ENCODE assay signal across 11 mouse cellular contexts in the genomic region with DNA sequence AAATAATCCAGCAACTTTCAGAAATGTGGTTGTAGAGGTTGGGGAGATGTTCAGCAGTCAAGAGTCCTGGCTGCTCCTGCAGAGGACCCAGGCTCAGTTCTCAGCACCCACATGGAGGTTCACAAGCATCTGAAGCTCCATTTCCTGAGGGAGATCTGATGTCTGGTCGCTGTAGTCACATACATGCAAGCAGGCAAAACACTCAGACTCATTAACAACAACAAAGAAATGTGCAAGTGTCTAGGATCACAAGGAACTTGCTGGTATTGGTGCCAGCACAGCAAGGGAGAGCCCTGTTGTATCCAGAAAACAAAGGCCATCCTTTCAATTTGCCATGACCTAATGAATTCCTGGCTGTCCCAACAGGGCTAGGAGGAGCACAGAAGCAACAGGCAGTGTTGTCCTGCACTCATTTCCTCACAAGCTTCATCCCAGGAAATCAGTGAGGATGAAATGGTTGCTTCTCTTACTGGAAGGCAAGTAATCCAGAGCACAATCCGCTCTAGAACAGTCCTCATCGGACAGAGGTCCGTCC. TPM values are rescaled to one million over a fixed set of nuclear protein-coding genes. Genes with fewer than 3 reads are reported as not detected.
DNase-seq lines count a peak whose midpoint lies in the region; ATAC-seq and TF ChIP-seq lines count a peak whose summit lies in the region.
"Had no signal": no experiment of that assay in that cellular context is flagged by ENCODE, and none has a peak within 500 bp of the region (broad histone marks: within the 10 kb centered on the region; RNA-seq: fewer than 3 reads in every experiment).

No protein-coding gene starts in this region.

- DNase-seq in heart, adult 9 months (ENCODE audit: low spot score in 2 of 2) = no peak
- DNase-seq in layer of hippocampus, adult 9-11 months = peak; percentile 57
- no peak for DNase-seq in layer of hippocampus, adult 9-10 months (ENCODE audit: low spot score)
- no peak for DNase-seq in thymus, adult 2 months

- peak overlapping the region; percentile 53 for H3K9ac ChIP-seq in heart, embryonic 11.5 days (ENCODE audit: low read depth, low read length)
- H3K9ac ChIP-seq: kidney, embryonic 15.5 days; limb, embryonic 12.5 days had no signal

- H3K27me3 ChIP-seq in heart, embryonic 11.5 days (ENCODE audit: control insufficient read depth, insufficient read depth, low read length) = no peaks in the 10 kb centered on the region
- H3K27me3 ChIP-seq in E14TG2a.4 (ENCODE audit: insufficient read depth, low read length) = no peaks in the 10 kb centered on the region
- H3K27me3 ChIP-seq in thymus, adult 2 months (ENCODE audit: control insufficient read depth, insufficient read depth, low read length) = no peaks in the 10 kb centered on the region
- H3K27me3 ChIP-seq: kidney, embryonic 15.5 days; limb, embryonic 12.5 days had no signal

- no peak for ATAC-seq in heart, embryonic 11.5 days (replicated peaks; ENCODE audit: insufficient number of reproducible peaks, low FRiP score, low TSS enrichment)
- no peak for ATAC-seq in monocyte, adult 5-6 weeks (replicated peaks; ENCODE audit: insufficient number of reproducible peaks, low FRiP score, low TSS enrichment, poor library complexity, severe bottlenecking)
- ATAC-seq: lung, postnatal 0 days had no signal

- H3K4me2 ChIP-seq in heart, embryonic 11.5 days = peak overlapping the region; percentile 60
- H3K4me2 ChIP-seq: kidney, embryonic 15.5 days; limb, embryonic 12.5 days had no signal

- WGBS in heart, embryonic 11.5 days (ENCODE audit: insufficient replicate concordance) = 83% methylated on average over 4 of the region's 4 CpGs
- WGBS in thymus, adult 2 months = 95% methylated on average over 4 of the region's 4 CpGs

- peak overlapping the region; percentile 78 for H3K27ac ChIP-seq in heart, embryonic 11.5 days (ENCODE audit: low read depth, low read length)
- H3K27ac ChIP-seq in cortical plate, adult 2 months (ENCODE audit: insufficient read depth, low read length) = peak overlapping the region; percentile 74
- H3K27ac ChIP-seq in thymus, adult 2 months (ENCODE audit: control insufficient read depth, insufficient read depth, low read length) = no peak overlapping the region
- H3K27ac ChIP-seq: kidney, embryonic 15.5 days; limb, embryonic 12.5 days had no signal

- H3K4me3 ChIP-seq in heart, embryonic 11.5 days (ENCODE audit: low read depth, low read length) = peak overlapping the region; percentile 14
- peak overlapping the region; percentile 35 for H3K4me3 ChIP-seq in E14TG2a.4 (replicated peaks; ENCODE audit: low read length)
- H3K4me3 ChIP-seq in cortical plate, adult 2 months (ENCODE audit: insufficient read depth, low read length) = peak overlapping the region; percentile 53; the same call in 1 of the 2 replicates
- no peak overlapping the region for H3K4me3 ChIP-seq in thymus, adult 2 months (ENCODE audit: control insufficient read depth, insufficient read depth, low read length)
- H3K4me3 ChIP-seq: kidney, embryonic 15.5 days; limb, embryonic 12.5 days had no signal

- peaks cover 28% of the 10 kb centered on the region for H3K4me1 ChIP-seq in heart, embryonic 11.5 days (ENCODE audit: control insufficient read depth, insufficient read depth, low read length)
- H3K4me1 ChIP-seq in E14TG2a.4 (replicated peaks; ENCODE audit: low read depth, low read length) = peaks cover 62% of the 10 kb centered on the region
- peaks cover 12% of the 10 kb centered on the region; the same call in 1 of the 2 replicates for H3K4me1 ChIP-seq in cortical plate, adult 2 months (ENCODE audit: control insufficient read depth, insufficient read depth, low read length)
- peaks cover 4% of the 10 kb centered on the region; the same call in 1 of the 2 replicates for H3K4me1 ChIP-seq in thymus, adult 2 months (replicated peaks; ENCODE audit: control insufficient read depth, insufficient read depth, low read length)
- H3K4me1 ChIP-seq: kidney, embryonic 15.5 days had no signal

- TF ChIP-seq POLR2A in cortical plate, adult 2 months (IDR thresholded peaks at IDR 0.05; ENCODE audit: extremely low read depth, insufficient read depth, low read length) = no peak
- TF ChIP-seq POLR2A in thymus, adult 2 months (IDR thresholded peaks at IDR 0.05; ENCODE audit: control insufficient read depth, extremely low read depth, insufficient read depth, low read length, poor library complexity) = no peak

- no peaks in the 10 kb centered on the region for H3K36me3 ChIP-seq in heart, embryonic 11.5 days (ENCODE audit: control insufficient read depth, insufficient read depth, low read length)
- H3K36me3 ChIP-seq in E14TG2a.4 (ENCODE audit: insufficient read depth, low read length) = no peaks in the 10 kb centered on the region
- H3K36me3 ChIP-seq in thymus, adult 2 months (ENCODE audit: control insufficient read depth, insufficient read depth, low read length) = no peaks in the 10 kb centered on the region

- no peak for TF ChIP-seq CTCF in E14TG2a.4 (conservative IDR thresholded peaks at IDR 0.05; ENCODE audit: low read length)
- TF ChIP-seq CTCF in cortical plate, adult 2 months (IDR thresholded peaks at IDR 0.05; ENCODE audit: extremely low read depth, insufficient read depth, low read length) = no peak
- TF ChIP-seq CTCF in thymus, adult 2 months (IDR thresholded peaks at IDR 0.05; ENCODE audit: borderline replicate concordance, control insufficient read depth, extremely low read depth, insufficient read depth, low read length, poor library complexity) = no peak

- no peaks in the 10 kb centered on the region for H3K9me3 ChIP-seq in heart, embryonic 11.5 days (replicated peaks; ENCODE audit: control insufficient read depth, low read length)
- H3K9me3 ChIP-seq in E14TG2a.4 (ENCODE audit: low read length) = no peaks in the 10 kb centered on the region
- H3K9me3 ChIP-seq: kidney, embryonic 15.5 days; limb, embryonic 12.5 days had no signal

RNA-seq across cellular contexts. Expression of gene Prkacb, which starts 46.7 kb away (rescaled TPM):
- 46.3 and 54.1 TPM in 2 replicates for polyA plus RNA-seq in heart, embryonic 11.5 days (2014; fragmentation: Nextera tagmentation; extraction: Ambion mirVana)
- 241 and 258 TPM in 2 replicates for polyA plus RNA-seq in cortical plate, adult 2 months (2012; rRNA removed)
- polyA plus RNA-seq in thymus, adult 2 months (2012; rRNA removed) = 46.1 and 47.2 TPM in 2 replicates
- total RNA-seq in monocyte, adult 5-6 weeks (2017) = 91.4 to 161 TPM (median 99.1 TPM) in 3 replicates
